Mouse (Mus musculus): ENCODE measurements around the gene Gm14226. TPM values are rescaled to one million over a fixed set of nuclear protein-coding genes. Genes with fewer than 3 reads are reported as not detected.
A peak's percentile ranks its signal among the peaks of the same experiment; 100 is the strongest.
"Not testable (repeated sequence)": the region's sequence is repeated elsewhere in the genome, so short reads cannot be mapped to it uniquely, and the experiment has no call there.

The Gm14226 gene
- polyA plus RNA-seq (2012; fragmentation: generic; extraction: Trizol): not detected
- long read RNA-seq, experiment 1: 0 reads
- long read RNA-seq, experiment 2: 0 reads

GRCm38 (mm10) chr2:155018251-155018755 lies at the start of gene Gm14226:
Gm14226 (plus strand) TSS chr2:155018266.
- not testable (repeated sequence) for H3K79me3 ChIP-seq (ENCODE audit: low read depth); H3K27me3 ChIP-seq (ENCODE audit: control insufficient read depth, insufficient read depth, insufficient read length); H3ac ChIP-seq (ENCODE audit: control insufficient read depth, insufficient read length, low read depth); H3K36me3 ChIP-seq (ENCODE audit: control insufficient read depth, insufficient read depth); H3K79me2 ChIP-seq (ENCODE audit: control insufficient read depth, insufficient read depth); H3K4me3 ChIP-seq (ENCODE audit: insufficient read depth, poor library complexity, severe bottlenecking)

DNA sequence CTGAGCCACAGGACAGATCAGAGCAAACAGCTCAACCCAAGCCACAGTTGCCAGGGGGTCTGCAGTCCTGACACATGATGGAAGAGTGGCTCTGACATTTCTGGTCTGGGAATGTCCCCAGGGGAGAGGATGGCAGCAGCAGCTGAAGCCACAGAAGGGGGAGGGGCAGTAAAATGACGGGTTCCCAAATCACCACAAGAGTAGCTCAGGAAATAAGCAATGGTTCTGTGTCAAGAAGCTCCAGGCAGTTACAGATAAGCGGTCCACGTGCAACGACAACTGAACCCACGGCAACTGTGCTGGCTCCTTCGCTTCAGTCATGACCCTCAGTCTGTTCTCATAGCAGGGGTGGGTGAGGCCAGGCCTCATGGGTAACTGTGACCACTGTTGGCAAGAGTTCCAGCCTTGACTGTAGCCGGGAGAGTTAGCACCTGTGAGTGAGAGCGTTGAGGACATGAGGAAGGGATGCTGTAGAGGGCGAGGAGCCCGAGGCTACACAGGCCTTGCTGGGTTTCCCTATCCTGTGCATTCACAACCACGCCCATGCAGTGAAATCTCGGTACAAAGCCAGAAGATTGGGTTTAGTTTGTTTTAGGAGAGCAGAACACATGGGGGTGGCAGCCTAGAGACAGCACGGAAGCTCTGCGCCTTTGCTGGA lies 48.2 kb upstream of the Gm14226 start:
- H3K4me3 ChIP-seq (ENCODE audit: insufficient read depth, poor library complexity, severe bottlenecking); H3K79me2 ChIP-seq (ENCODE audit: control insufficient read depth, insufficient read depth); H3K79me3 ChIP-seq (ENCODE audit: low read depth); H3K36me3 ChIP-seq (ENCODE audit: control insufficient read depth, insufficient read depth); H3K27me3 ChIP-seq (ENCODE audit: control insufficient read depth, insufficient read depth, insufficient read length); H3ac ChIP-seq (ENCODE audit: control insufficient read depth, insufficient read length, low read depth): not testable (repeated sequence)
- TF ChIP-seq MYOD1 (IDR thresholded peaks at IDR 0.05; ENCODE audit: control insufficient read depth, insufficient read length, low read depth): peak; percentile 5

- H3K79me2 ChIP-seq (ENCODE audit: control insufficient read depth, insufficient read depth): no peaks in the 10 kb centered on the region
- H3K79me3 ChIP-seq (ENCODE audit: low read depth): no peaks in the 10 kb centered on the region
- H3K27me3 ChIP-seq (ENCODE audit: control insufficient read depth, insufficient read depth, insufficient read length): peaks cover 3% of the 10 kb centered on the region
- H3K36me3 ChIP-seq (ENCODE audit: control insufficient read depth, insufficient read depth): no peaks in the 10 kb centered on the region
- no peak overlapping the region for H3ac ChIP-seq (ENCODE audit: control insufficient read depth, insufficient read length, low read depth)
- no peak overlapping the region for H3K4me3 ChIP-seq (ENCODE audit: insufficient read depth, poor library complexity, severe bottlenecking)
- TF ChIP-seq MYOD1 (IDR thresholded peaks at IDR 0.05; ENCODE audit: control insufficient read depth, insufficient read length, low read depth) (peak; percentile 30), FOSL1 (IDR thresholded peaks at IDR 0.05; ENCODE audit: insufficient read depth, low read length, poor library complexity, severe bottlenecking) (no peak)
Observed at GRCm38 (mm10) chr2:154971919-154972692, 46.0 kb upstream of the Gm14226 start.

GRCm38 (mm10) chr2:154972981-154973380 lies 45.1 kb upstream of the Gm14226 start:
- H3ac ChIP-seq (ENCODE audit: control insufficient read depth, insufficient read length, low read depth): no peak overlapping the region
- no peak overlapping the region for H3K4me3 ChIP-seq (ENCODE audit: insufficient read depth, poor library complexity, severe bottlenecking)
- H3K79me2 ChIP-seq (ENCODE audit: control insufficient read depth, insufficient read depth): no peaks in the 10 kb centered on the region
- no peaks in the 10 kb centered on the region for H3K36me3 ChIP-seq (ENCODE audit: control insufficient read depth, insufficient read depth)
- H3K79me3 ChIP-seq (ENCODE audit: low read depth): no peaks in the 10 kb centered on the region
- TF ChIP-seq CTCF (IDR thresholded peaks at IDR 0.05; ENCODE audit: control insufficient read depth, insufficient read depth, insufficient read length) (no peak), MYOD1 (IDR thresholded peaks at IDR 0.05; ENCODE audit: control insufficient read depth, insufficient read length, low read depth) (no peak), FOSL1 (IDR thresholded peaks at IDR 0.05; ENCODE audit: insufficient read depth, low read length, poor library complexity, severe bottlenecking) (no peak), CEBPB (IDR thresholded peaks at IDR 0.05; ENCODE audit: low read depth) (no peak), MYOG (IDR thresholded peaks at IDR 0.05; ENCODE audit: control insufficient read depth, extremely low read depth, insufficient read length) (no peak), MAX (IDR thresholded peaks at IDR 0.05) (no peak), USF1 (IDR thresholded peaks at IDR 0.05; ENCODE audit: low read depth) (no peak)
- peaks cover 3% of the 10 kb centered on the region for H3K27me3 ChIP-seq (ENCODE audit: control insufficient read depth, insufficient read depth, insufficient read length)

DNA sequence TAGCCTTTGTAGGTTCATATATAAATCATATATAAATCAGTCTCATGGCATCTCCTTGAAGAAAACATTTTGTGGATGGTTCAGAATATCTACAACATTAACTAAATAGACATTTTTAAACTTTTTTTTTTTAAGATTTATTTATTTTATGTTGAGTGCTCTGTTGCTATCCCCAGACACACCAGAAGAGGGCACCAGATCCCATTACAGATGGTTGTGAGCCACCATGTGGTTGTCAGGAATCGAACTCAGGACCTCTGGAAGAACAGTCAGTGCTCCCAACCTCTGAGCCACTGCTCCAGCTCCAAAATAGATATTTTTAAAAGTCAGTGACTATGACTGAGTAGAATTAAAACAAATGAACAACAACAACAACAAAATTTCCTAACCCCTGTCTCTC lies 31.5 kb upstream of the Gm14226 start:
- H3K27me3 ChIP-seq (ENCODE audit: control insufficient read depth, insufficient read depth, insufficient read length): no peaks in the 10 kb centered on the region
- no peaks in the 10 kb centered on the region for H3K79me2 ChIP-seq (ENCODE audit: control insufficient read depth, insufficient read depth)
- H3K36me3 ChIP-seq (ENCODE audit: control insufficient read depth, insufficient read depth): no peaks in the 10 kb centered on the region
- no peak overlapping the region for H3K4me3 ChIP-seq (ENCODE audit: insufficient read depth, poor library complexity, severe bottlenecking)
- no peaks in the 10 kb centered on the region for H3K79me3 ChIP-seq (ENCODE audit: low read depth)
- H3ac ChIP-seq (ENCODE audit: control insufficient read depth, insufficient read length, low read depth): no peak overlapping the region
- no peak for TF ChIP-seq MAX (IDR thresholded peaks at IDR 0.05)
- TF ChIP-seq MYOD1 (IDR thresholded peaks at IDR 0.05; ENCODE audit: control insufficient read depth, insufficient read length, low read depth): no peak
- no peak for TF ChIP-seq CTCF (IDR thresholded peaks at IDR 0.05; ENCODE audit: control insufficient read depth, insufficient read depth, insufficient read length)
- no peak for TF ChIP-seq MYOG (IDR thresholded peaks at IDR 0.05; ENCODE audit: control insufficient read depth, extremely low read depth, insufficient read length)
- TF ChIP-seq USF1 (IDR thresholded peaks at IDR 0.05; ENCODE audit: low read depth): no peak

DNA sequence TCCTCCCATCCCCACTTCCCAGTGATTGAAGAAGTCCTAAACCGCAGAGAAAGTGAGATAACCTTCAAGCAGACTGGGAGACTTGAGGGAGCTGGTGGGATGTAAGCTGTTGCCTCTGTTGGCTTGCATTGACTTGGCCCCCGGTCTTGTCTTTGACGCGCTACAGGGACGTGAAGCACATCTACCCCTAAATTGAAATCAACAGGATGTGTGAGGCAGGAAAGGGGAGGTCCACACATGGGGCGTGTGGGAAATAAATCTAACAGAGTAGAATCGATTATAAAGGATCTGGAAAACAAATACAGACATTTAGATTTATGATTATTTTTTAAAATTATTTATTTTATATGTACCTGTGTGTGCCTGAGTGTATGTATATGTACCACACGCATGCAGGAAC lies 26.7 kb upstream of the Gm14226 start:
- Histone ChIP-seq H3K4me3 (ENCODE audit: insufficient read depth, poor library complexity, severe bottlenecking) (no peak overlapping the region), H3K79me3 (ENCODE audit: low read depth) (no peaks in the 10 kb centered on the region), H3ac (ENCODE audit: control insufficient read depth, insufficient read length, low read depth) (no peak overlapping the region), H3K36me3 (ENCODE audit: control insufficient read depth, insufficient read depth) (no peaks in the 10 kb centered on the region), H3K79me2 (ENCODE audit: control insufficient read depth, insufficient read depth) (no peaks in the 10 kb centered on the region), H3K27me3 (ENCODE audit: control insufficient read depth, insufficient read depth, insufficient read length) (no peaks in the 10 kb centered on the region)
- no peak for TF ChIP-seq MYOG (IDR thresholded peaks at IDR 0.05; ENCODE audit: control insufficient read depth, extremely low read depth, insufficient read length)

Measured in C2C12 (cell line).